Mouse (Mus musculus): ENCODE measurements around the gene 2510009E07Rik.

GRCm38 (mm10) chr16:21637201-21637819 lies 57.2 kb downstream of the 2510009E07Rik start:
- no peak for TF ChIP-seq CTCF (IDR thresholded peaks at IDR 0.05; ENCODE audit: low read depth)
- TF ChIP-seq EP300 (IDR thresholded peaks at IDR 0.05; ENCODE audit: low read depth): no peak

Data from liver, embryonic 14.5 days (tissue).